Mouse (Mus musculus): ENCODE data around the gene Cnpy3. TPM values are rescaled to one million over a fixed set of nuclear protein-coding genes. Genes with fewer than 3 reads are reported as not detected.
A peak's percentile ranks its signal among the peaks of the same experiment; 100 is the strongest.

Cnpy3 gene
- polyA plus RNA-seq, 1 experiment from 2014 or later, result 85.9 TPM

- whole genome bisulfite sequencing, result 9% methylated on average over 36 of the region's 36 CpGs
These were observed 40.9 kb downstream of the Cnpy3 start, which contains the start of gene Pex6 for GRCm38 (mm10) chr17:46710959-46711597. Gene Pex6 (plus strand): TSS chr17:46711463.

GRCm38 (mm10) chr17:46706375-46707089, 45.5 kb downstream of the Cnpy3 start:
- 92% methylated on average over 14 of the region's 14 CpGs for WGBS
- Histone ChIP-seq H3K36me3 (ENCODE audit: insufficient read depth, low read length) (no peaks in the 10 kb centered on the region), H3K4me1 (ENCODE audit: insufficient read depth, low read length) (peaks cover 34% of the 10 kb centered on the region), H3K27me3 (ENCODE audit: insufficient read depth, low read length) (no peaks in the 10 kb centered on the region), H3K9ac (replicated peaks; ENCODE audit: low read length) (no peak overlapping the region), H3K9me3 (ENCODE audit: low read length) (no peaks in the 10 kb centered on the region), H3K4me2 (replicated peaks; ENCODE audit: low read depth, low read length) (no peak overlapping the region), H3K27ac (ENCODE audit: low read length) (no peak overlapping the region), H3K4me3 (ENCODE audit: low read length) (no peak overlapping the region)
- no peak for ATAC-seq (ENCODE audit: low FRiP score, low TSS enrichment)

More at GRCm38 (mm10) chr17:46710959-46711597, 40.9 kb downstream of the Cnpy3 start, which contains the start of gene Pex6:
- Histone ChIP-seq H3K4me3 (ENCODE audit: low read length) (peak within 1 kb of the TSS; percentile 68), H3K27me3 (ENCODE audit: insufficient read depth, low read length) (no peaks in the 10 kb centered on the region), H3K4me1 (ENCODE audit: insufficient read depth, low read length) (peaks cover 17% of the 10 kb centered on the region), H3K27ac (ENCODE audit: low read length) (peak within 1 kb of the TSS; percentile 79), H3K4me2 (replicated peaks; ENCODE audit: low read depth, low read length) (peak within 1 kb of the TSS; percentile 93), H3K9me3 (ENCODE audit: low read length) (no peaks in the 10 kb centered on the region), H3K36me3 (ENCODE audit: insufficient read depth, low read length) (peaks cover 22% of the 10 kb centered on the region), H3K9ac (replicated peaks; ENCODE audit: low read length) (peak within 1 kb of the TSS; percentile 91)
- ATAC-seq (ENCODE audit: low FRiP score, low TSS enrichment), result peak; percentile 92

- H3K27me3 ChIP-seq (ENCODE audit: insufficient read depth, low read length), result no peaks in the 10 kb centered on the region
- H3K4me2 ChIP-seq (replicated peaks; ENCODE audit: low read depth, low read length), result peak within 1 kb of the TSS; percentile 94
- H3K4me3 ChIP-seq (ENCODE audit: low read length), result peak within 1 kb of the TSS; percentile 94
- 1% methylated on average over 48 of the region's 48 CpGs for WGBS
- peaks cover 37% of the 10 kb centered on the region for H3K4me1 ChIP-seq (ENCODE audit: insufficient read depth, low read length)
- ATAC-seq (ENCODE audit: low FRiP score, low TSS enrichment), result peak; percentile 97
- H3K9me3 ChIP-seq (ENCODE audit: low read length), result no peaks in the 10 kb centered on the region
- peak within 1 kb of the TSS; percentile 91 for H3K9ac ChIP-seq (replicated peaks; ENCODE audit: low read length)
- no peaks in the 10 kb centered on the region for H3K36me3 ChIP-seq (ENCODE audit: insufficient read depth, low read length)
- peak within 1 kb of the TSS; percentile 96 for H3K27ac ChIP-seq (ENCODE audit: low read length)
These were observed 46.9 kb downstream of the Cnpy3 start, which contains the start of gene Ppp2r5d for GRCm38 (mm10) chr17:46704887-46705835. Gene Ppp2r5d (minus strand): TSS chr17:46705111.

- Histone ChIP-seq H3K4me1 (ENCODE audit: insufficient read depth, low read length) (peaks cover 37% of the 10 kb centered on the region), H3K36me3 (ENCODE audit: insufficient read depth, low read length) (no peaks in the 10 kb centered on the region), H3K27ac (ENCODE audit: low read length) (peak overlapping the region; percentile 96), H3K4me2 (replicated peaks; ENCODE audit: low read depth, low read length) (peak overlapping the region; percentile 55), H3K9me3 (ENCODE audit: low read length) (no peaks in the 10 kb centered on the region), H3K27me3 (ENCODE audit: insufficient read depth, low read length) (no peaks in the 10 kb centered on the region), H3K9ac (replicated peaks; ENCODE audit: low read length) (peak overlapping the region; percentile 91), H3K4me3 (ENCODE audit: low read length) (peak overlapping the region; percentile 94)
- peak; percentile 90 for ATAC-seq (ENCODE audit: low FRiP score, low TSS enrichment)
- 3% methylated on average over 39 of the region's 41 CpGs for WGBS
These were observed 47.8 kb downstream of the Cnpy3 start for GRCm38 (mm10) chr17:46703971-46704886.

GRCm38 (mm10) chr17:46702506-46702905, 49.5 kb downstream of the Cnpy3 start:
- peak overlapping the region; percentile 91 for H3K9ac ChIP-seq (replicated peaks; ENCODE audit: low read length)
- no peak for ATAC-seq (ENCODE audit: low FRiP score, low TSS enrichment)

GRCm38 (mm10) chr17:46702100-46702499, 49.9 kb downstream of the Cnpy3 start:
- peaks cover 37% of the 10 kb centered on the region for H3K4me1 ChIP-seq (ENCODE audit: insufficient read depth, low read length)
- H3K4me2 ChIP-seq (replicated peaks; ENCODE audit: low read depth, low read length), result no peak overlapping the region
- 77% methylated on average over 12 of the region's 12 CpGs for WGBS
- H3K9me3 ChIP-seq (ENCODE audit: low read length), result no peaks in the 10 kb centered on the region
- no peak for ATAC-seq (ENCODE audit: low FRiP score, low TSS enrichment)
- H3K36me3 ChIP-seq (ENCODE audit: insufficient read depth, low read length), result no peaks in the 10 kb centered on the region; the same call in 1 of the 2 replicates
- H3K27me3 ChIP-seq (ENCODE audit: insufficient read depth, low read length), result no peaks in the 10 kb centered on the region
- 0 out of 2 replicates have a peak overlapping the region, but pooled peaks have one; percentile 29 for H3K9ac ChIP-seq (replicated peaks; ENCODE audit: low read length)
- H3K4me3 ChIP-seq (ENCODE audit: low read length), result no peak overlapping the region
- H3K27ac ChIP-seq (ENCODE audit: low read length), result no peak overlapping the region

More at GRCm38 (mm10) chr17:46702506-46702905, 49.5 kb downstream of the Cnpy3 start:
- Histone ChIP-seq H3K36me3 (ENCODE audit: insufficient read depth, low read length) (no peaks in the 10 kb centered on the region; the same call in 1 of the 2 replicates), H3K4me1 (ENCODE audit: insufficient read depth, low read length) (peaks cover 37% of the 10 kb centered on the region), H3K27me3 (ENCODE audit: insufficient read depth, low read length) (no peaks in the 10 kb centered on the region), H3K9me3 (ENCODE audit: low read length) (no peaks in the 10 kb centered on the region), H3K4me3 (ENCODE audit: low read length) (no peak overlapping the region), H3K4me2 (replicated peaks; ENCODE audit: low read depth, low read length) (peak overlapping the region; percentile 55; the same call in 1 of the 2 replicates), H3K27ac (ENCODE audit: low read length) (no peak overlapping the region)
- WGBS, result 81% methylated on average over 5 of the region's 5 CpGs

GRCm38 (mm10) chr17:46701489-46701888, 50.5 kb downstream of the Cnpy3 start:
- no peaks in the 10 kb centered on the region for H3K27me3 ChIP-seq (ENCODE audit: insufficient read depth, low read length)
- ATAC-seq (ENCODE audit: low FRiP score, low TSS enrichment), result no peak
- peaks cover 37% of the 10 kb centered on the region for H3K4me1 ChIP-seq (ENCODE audit: insufficient read depth, low read length)
- H3K36me3 ChIP-seq (ENCODE audit: insufficient read depth, low read length), result no peaks in the 10 kb centered on the region; the same call in 1 of the 2 replicates
- WGBS, result 80% methylated on average over 12 of the region's 12 CpGs
- H3K9me3 ChIP-seq (ENCODE audit: low read length), result no peaks in the 10 kb centered on the region
- H3K4me3 ChIP-seq (ENCODE audit: low read length), result no peak overlapping the region
- H3K9ac ChIP-seq (replicated peaks; ENCODE audit: low read length), result peak overlapping the region; percentile 29; the same call in 1 of the 2 replicates
- H3K4me2 ChIP-seq (replicated peaks; ENCODE audit: low read depth, low read length), result peak overlapping the region; percentile 10; the same call in 1 of the 2 replicates
- H3K27ac ChIP-seq (ENCODE audit: low read length), result no peak overlapping the region

GRCm38 (mm10) chr17:46699912-46700311, 52.1 kb downstream of the Cnpy3 start:
- no peak overlapping the region for H3K9ac ChIP-seq (replicated peaks; ENCODE audit: low read length)
- H3K4me3 ChIP-seq (ENCODE audit: low read length), result no peak overlapping the region
- H3K4me1 ChIP-seq (ENCODE audit: insufficient read depth, low read length), result peaks cover 28% of the 10 kb centered on the region
- ATAC-seq (ENCODE audit: low FRiP score, low TSS enrichment), result no peak
- H3K27me3 ChIP-seq (ENCODE audit: insufficient read depth, low read length), result no peaks in the 10 kb centered on the region
- H3K4me2 ChIP-seq (replicated peaks; ENCODE audit: low read depth, low read length), result no peak overlapping the region
- WGBS, result 85% methylated on average over 3 of the region's 3 CpGs
- no peaks in the 10 kb centered on the region; the same call in 1 of the 2 replicates for H3K36me3 ChIP-seq (ENCODE audit: insufficient read depth, low read length)
- no peak overlapping the region for H3K27ac ChIP-seq (ENCODE audit: low read length)
- H3K9me3 ChIP-seq (ENCODE audit: low read length), result no peaks in the 10 kb centered on the region
